Mouse (Mus musculus): ENCODE data around the gene Fmn2.

- TF ChIP-seq CTCF (IDR thresholded peaks at IDR 0.05), result no peak
- TF ChIP-seq EP300 (IDR thresholded peaks at IDR 0.05), result no peak
Measured at GRCm38 (mm10) chr1:174557211-174557610, 55.6 kb downstream of the Fmn2 start.
